Mouse (Mus musculus): ENCODE data around the gene Tab2.

Gene Tab2

GRCm38 (mm10) chr10:7956228-7957001 is at the start of gene Tab2:
Gene Tab2 (minus strand): TSS chr10:7956230.
- DNase-seq (ENCODE audit: low spot score), result peak; percentile 86

- no peak for DNase-seq (ENCODE audit: low spot score)
These were observed 36.4 kb upstream of the Tab2 start for GRCm38 (mm10) chr10:7992258-7992919.

GRCm38 (mm10) chr10:7991596-7991995 is 35.6 kb upstream of the Tab2 start:
- no peak for DNase-seq (ENCODE audit: low spot score)

GRCm38 (mm10) chr10:7987521-7987920 is 31.5 kb upstream of the Tab2 start:
- no peak for DNase-seq (ENCODE audit: low spot score)

GRCm38 (mm10) chr10:7976462-7976861 is 20.4 kb upstream of the Tab2 start:
- no peak for DNase-seq (ENCODE audit: low spot score)

- DNase-seq (ENCODE audit: low spot score), result no peak
These were observed 12.8 kb upstream of the Tab2 start for GRCm38 (mm10) chr10:7968747-7969280.

- DNase-seq (ENCODE audit: low spot score), result no peak
These were observed 11.1 kb upstream of the Tab2 start for GRCm38 (mm10) chr10:7967096-7967495.

- DNase-seq (ENCODE audit: low spot score), result no peak
These were observed 3.0 kb upstream of the Tab2 start for GRCm38 (mm10) chr10:7959073-7959472.

- DNase-seq (ENCODE audit: low spot score), result no peak
These were observed 352 bp downstream of the Tab2 start for GRCm38 (mm10) chr10:7955634-7956121.

- peak; percentile 43 for DNase-seq (ENCODE audit: low spot score)
These were observed 919 bp downstream of the Tab2 start for GRCm38 (mm10) chr10:7954989-7955633.

- no peak for DNase-seq (ENCODE audit: low spot score)
These were observed 1.4 kb downstream of the Tab2 start for GRCm38 (mm10) chr10:7954627-7954988.

- no peak for DNase-seq (ENCODE audit: low spot score)
These were observed 13.0 kb downstream of the Tab2 start for GRCm38 (mm10) chr10:7943006-7943405.

GRCm38 (mm10) chr10:7936556-7937192 is 19.4 kb downstream of the Tab2 start:
- DNase-seq (ENCODE audit: low spot score), result no peak

- no peak for DNase-seq (ENCODE audit: low spot score)
These were observed 23.1 kb downstream of the Tab2 start for GRCm38 (mm10) chr10:7932958-7933357.

GRCm38 (mm10) chr10:7928996-7929395 is 27.0 kb downstream of the Tab2 start:
- no peak for DNase-seq (ENCODE audit: low spot score)

- no peak for DNase-seq (ENCODE audit: low spot score)
These were observed 30.5 kb downstream of the Tab2 start for GRCm38 (mm10) chr10:7925481-7925880.

GRCm38 (mm10) chr10:7923433-7923832 is 32.6 kb downstream of the Tab2 start:
- no peak for DNase-seq (ENCODE audit: low spot score)

GRCm38 (mm10) chr10:7911268-7911667 is 44.8 kb downstream of the Tab2 start:
- DNase-seq (ENCODE audit: low spot score), result no peak

GRCm38 (mm10) chr10:7907151-7907550 is 48.9 kb downstream of the Tab2 start:
- no peak for DNase-seq (ENCODE audit: low spot score)

GRCm38 (mm10) chr10:7904157-7904556 is 51.9 kb downstream of the Tab2 start:
- no peak for DNase-seq (ENCODE audit: low spot score)

GRCm38 (mm10) chr10:7900719-7901627 is 55.1 kb downstream of the Tab2 start:
- no peak for DNase-seq (ENCODE audit: low spot score)
